Mouse (Mus musculus): ENCODE measurements at regions not wholly inside any gene's neighbourhood (a gene's known extent, or its start where the extent isn't known, plus 50 kb on each side); places are given as distances from the start of the nearest gene placed in this dataset.
"Not testable (repeated sequence)": the region's sequence is repeated elsewhere in the genome, so short reads cannot be mapped to it uniquely, and the experiment has no call there.

- WGBS: 72% methylated on average over 9 of the region's 9 CpGs
- no peaks in the 10 kb centered on the region for H3K27me3 ChIP-seq
- no peak overlapping the region for H3K4me3 ChIP-seq (replicated peaks)
- ATAC-seq: no peak
- no peak overlapping the region for H3K27ac ChIP-seq
- H3K9me3 ChIP-seq: no peaks in the 10 kb centered on the region
- H3K36me3 ChIP-seq: no peaks in the 10 kb centered on the region
- no peak overlapping the region for H3K4me2 ChIP-seq (replicated peaks)
- peaks cover 10% of the 10 kb centered on the region for H3K4me1 ChIP-seq (replicated peaks)
- H3K9ac ChIP-seq (replicated peaks): no peak overlapping the region
These were observed 229.8 kb downstream of the Cd109 start for GRCm38 (mm10) chr9:78844969-78845683.

GRCm38 (mm10) chr9:78846110-78846509 is 230.8 kb downstream of the Cd109 start:
- no peak overlapping the region for H3K4me2 ChIP-seq (replicated peaks)
- peaks cover 10% of the 10 kb centered on the region for H3K4me1 ChIP-seq (replicated peaks)
- H3K27me3 ChIP-seq: no peaks in the 10 kb centered on the region
- no peaks in the 10 kb centered on the region for H3K9me3 ChIP-seq
- no peak overlapping the region for H3K9ac ChIP-seq (replicated peaks)
- no peaks in the 10 kb centered on the region for H3K36me3 ChIP-seq
- 22% methylated on average over 7 of the region's 7 CpGs for WGBS
- H3K27ac ChIP-seq: no peak overlapping the region
- ATAC-seq: no peak
- H3K4me3 ChIP-seq (replicated peaks): no peak overlapping the region

- Histone ChIP-seq H3K4me1 (replicated peaks) (peaks cover 10% of the 10 kb centered on the region), H3K36me3 (no peaks in the 10 kb centered on the region), H3K27ac (no peak overlapping the region), H3K9me3 (no peaks in the 10 kb centered on the region), H3K4me3 (replicated peaks) (no peak overlapping the region), H3K27me3 (no peaks in the 10 kb centered on the region), H3K9ac (replicated peaks) (no peak overlapping the region), H3K4me2 (replicated peaks) (no peak overlapping the region)
- WGBS: 49% methylated on average over 9 of the region's 9 CpGs
- ATAC-seq: peak; percentile 87
These were observed 232.7 kb downstream of the Cd109 start for GRCm38 (mm10) chr9:78847890-78848563.

- H3K27me3 ChIP-seq; H3K9ac ChIP-seq (replicated peaks); H3K36me3 ChIP-seq; H3K4me2 ChIP-seq (replicated peaks); H3K4me1 ChIP-seq (replicated peaks); H3K27ac ChIP-seq; H3K4me3 ChIP-seq (replicated peaks); H3K9me3 ChIP-seq: not testable (repeated sequence)
- peak; percentile 55; the same call in 1 of the 2 replicates for ATAC-seq
- WGBS: 47% methylated on average over 1 of the region's 1 CpGs
These were observed 233.2 kb downstream of the Cd109 start for GRCm38 (mm10) chr9:78848564-78848893.

- Histone ChIP-seq H3K27me3 (no peaks in the 10 kb centered on the region), H3K4me1 (replicated peaks) (no peaks in the 10 kb centered on the region), H3K4me3 (replicated peaks) (no peak overlapping the region), H3K36me3 (no peaks in the 10 kb centered on the region), H3K4me2 (replicated peaks) (no peak overlapping the region), H3K27ac (no peak overlapping the region), H3K9me3 (no peaks in the 10 kb centered on the region), H3K9ac (replicated peaks) (no peak overlapping the region)
- 98% methylated on average over 1 of the region's 1 CpGs for WGBS
- no peak for ATAC-seq
These were observed 241.6 kb downstream of the Cd109 start for GRCm38 (mm10) chr9:78856981-78857380.

- WGBS: 86% methylated on average over 2 of the region's 2 CpGs
These were observed 244.6 kb downstream of the Cd109 start for GRCm38 (mm10) chr9:78859956-78860355.

GRCm38 (mm10) chr9:78872561-78872960 is 257.2 kb downstream of the Cd109 start:
- Histone ChIP-seq H3K4me1 (replicated peaks) (no peaks in the 10 kb centered on the region), H3K4me2 (replicated peaks) (no peak overlapping the region), H3K27me3 (no peaks in the 10 kb centered on the region), H3K36me3 (no peaks in the 10 kb centered on the region), H3K9ac (replicated peaks) (no peak overlapping the region), H3K27ac (no peak overlapping the region), H3K9me3 (no peaks in the 10 kb centered on the region), H3K4me3 (replicated peaks) (no peak overlapping the region)
- WGBS: 73% methylated on average over 2 of the region's 2 CpGs
- no peak for ATAC-seq

More at GRCm38 (mm10) chr9:78859956-78860355, 244.6 kb downstream of the Cd109 start:
- H3K9me3 ChIP-seq: no peaks in the 10 kb centered on the region
- H3K9ac ChIP-seq (replicated peaks): no peak overlapping the region
- no peaks in the 10 kb centered on the region for H3K27me3 ChIP-seq
- H3K4me3 ChIP-seq (replicated peaks): no peak overlapping the region
- no peaks in the 10 kb centered on the region for H3K36me3 ChIP-seq
- H3K4me2 ChIP-seq (replicated peaks): no peak overlapping the region
- no peak for ATAC-seq
- H3K4me1 ChIP-seq (replicated peaks): no peaks in the 10 kb centered on the region
- no peak overlapping the region for H3K27ac ChIP-seq

- peak; percentile 94 for ATAC-seq
- H3K27me3 ChIP-seq: no peaks in the 10 kb centered on the region
- H3K36me3 ChIP-seq: no peaks in the 10 kb centered on the region
- no peaks in the 10 kb centered on the region for H3K9me3 ChIP-seq
- H3K4me3 ChIP-seq (replicated peaks): no peak overlapping the region
- no peak overlapping the region for H3K9ac ChIP-seq (replicated peaks)
- peak overlapping the region; percentile 84 for H3K27ac ChIP-seq
- peaks cover 26% of the 10 kb centered on the region for H3K4me1 ChIP-seq (replicated peaks)
- 12% methylated on average over 6 of the region's 6 CpGs for WGBS
- no peak overlapping the region for H3K4me2 ChIP-seq (replicated peaks)
These were observed 264.8 kb downstream of the Cd109 start for GRCm38 (mm10) chr9:78879955-78880642.

- Histone ChIP-seq H3K9ac (replicated peaks) (no peak overlapping the region), H3K4me3 (replicated peaks) (no peak overlapping the region), H3K36me3 (no peaks in the 10 kb centered on the region), H3K27me3 (no peaks in the 10 kb centered on the region), H3K4me2 (replicated peaks) (no peak overlapping the region), H3K27ac (peak overlapping the region; percentile 84), H3K4me1 (replicated peaks) (peaks cover 26% of the 10 kb centered on the region), H3K9me3 (no peaks in the 10 kb centered on the region)
- peak; percentile 72 for ATAC-seq
- WGBS: 11% methylated on average over 4 of the region's 4 CpGs
These were observed 265.4 kb downstream of the Cd109 start for GRCm38 (mm10) chr9:78880643-78881306.

GRCm38 (mm10) chr9:78881307-78881790 is 266.0 kb downstream of the Cd109 start:
- H3K4me2 ChIP-seq (replicated peaks): peak overlapping the region; percentile 28
- H3K27me3 ChIP-seq: no peaks in the 10 kb centered on the region
- ATAC-seq: 0 out of 2 replicates have a peak, but pooled peaks have one; percentile 18
- peaks cover 26% of the 10 kb centered on the region for H3K4me1 ChIP-seq (replicated peaks)
- H3K27ac ChIP-seq: peak overlapping the region; percentile 57
- no peak overlapping the region for H3K4me3 ChIP-seq (replicated peaks)
- no peaks in the 10 kb centered on the region for H3K36me3 ChIP-seq
- WGBS: 35% methylated on average over 5 of the region's 5 CpGs
- no peak overlapping the region for H3K9ac ChIP-seq (replicated peaks)
- no peaks in the 10 kb centered on the region for H3K9me3 ChIP-seq

- H3K9me3 ChIP-seq: no peaks in the 10 kb centered on the region
- no peaks in the 10 kb centered on the region for H3K4me1 ChIP-seq (replicated peaks)
- 87% methylated on average over 9 of the region's 9 CpGs for WGBS
- H3K4me2 ChIP-seq (replicated peaks): no peak overlapping the region
- no peak overlapping the region for H3K9ac ChIP-seq (replicated peaks)
- no peaks in the 10 kb centered on the region for H3K36me3 ChIP-seq
- no peak overlapping the region for H3K27ac ChIP-seq
- ATAC-seq: no peak
- no peaks in the 10 kb centered on the region for H3K27me3 ChIP-seq
- no peak overlapping the region for H3K4me3 ChIP-seq (replicated peaks)
These were observed 287.9 kb downstream of the Cd109 start for GRCm38 (mm10) chr9:78903211-78903610.

- H3K27ac ChIP-seq: no peak overlapping the region
- no peaks in the 10 kb centered on the region for H3K4me1 ChIP-seq (replicated peaks)
- no peak overlapping the region for H3K4me2 ChIP-seq (replicated peaks)
- no peaks in the 10 kb centered on the region for H3K27me3 ChIP-seq
- no peak overlapping the region for H3K4me3 ChIP-seq (replicated peaks)
- no peak for ATAC-seq
- no peaks in the 10 kb centered on the region for H3K36me3 ChIP-seq
- 86% methylated on average over 1 of the region's 1 CpGs for WGBS
- H3K9me3 ChIP-seq: no peaks in the 10 kb centered on the region
- H3K9ac ChIP-seq (replicated peaks): no peak overlapping the region
These were observed 302.0 kb downstream of the Cd109 start for GRCm38 (mm10) chr9:78917336-78917735.

All from midbrain, embryonic 13.5 days (tissue).